Mouse (Mus musculus) MEL (cell line): ENCODE results near the gene Shroom1. TPM values are rescaled to one million over a fixed set of nuclear protein-coding genes. Genes with fewer than 3 reads are reported as not detected.
A peak's percentile ranks its signal among the peaks of the same experiment; 100 is the strongest.

Experiments
- DNase-seq: peaks from one replicate; pipeline ENCODE4 v3.0.0; 2011; ENCODE audit warnings: low read depth, low spot score
- H3K27ac ChIP-seq: 2 replicates; pipeline ENCODE4 v1.5.1; 2012; ENCODE audit warnings: low read depth, mild to moderate bottlenecking, control low read depth, low read length, moderate library complexity; ENCODE audit not compliant: control insufficient read depth
- H3K27me3 ChIP-seq, 2 experiments: fragments of 150-350 bp in 1 of 2; sonication (generic) in 1 of 2; 2 replicates each; pipeline ENCODE4 v1.6.1; 2012; ENCODE audit warnings: low read length in 2 of 2, mild to moderate bottlenecking in 2 of 2, improper control_type of control experiment in 1 of 2, moderate library complexity in 1 of 2; ENCODE audit not compliant: insufficient read depth in 2 of 2, control insufficient read depth in 1 of 2
- H3K36me3 ChIP-seq, 2 experiments: 2 replicates each; pipeline ENCODE4 v1.6.1; 2012 to 2014; ENCODE audit warnings: low read length in 2 of 2, improper control_type of control experiment in 1 of 2, inconsistent platforms in 1 of 2, mild to moderate bottlenecking in 1 of 2; ENCODE audit not compliant: insufficient read depth in 2 of 2, control insufficient read depth in 1 of 2
- H3K4me1 ChIP-seq, 2 experiments: fragments of 150-350 bp in 1 of 2; sonication (generic) in 1 of 2; 2 replicates each; pipeline ENCODE4 v1.6.1; 2012; ENCODE audit warnings: low read length in 2 of 2, improper control_type of control experiment in 1 of 2, mild to moderate bottlenecking in 1 of 2; ENCODE audit not compliant: insufficient read depth in 2 of 2, control insufficient read depth in 1 of 2
- H3K4me3 ChIP-seq, 2 experiments: fragments of 150-350 bp in 1 of 2; sonication (generic) in 1 of 2; 2 replicates each; pipeline ENCODE4 v1.5.1; 2012; ENCODE audit warnings: low read depth in 2 of 2, low read length in 2 of 2, mild to moderate bottlenecking in 2 of 2, moderate library complexity in 2 of 2, control low read depth in 1 of 2, improper control_type of control experiment in 1 of 2; ENCODE audit not compliant: control insufficient read depth in 1 of 2, insufficient read depth in 1 of 2
- H3K79me2 ChIP-seq: 2 replicates; pipeline ENCODE4 v1.6.1; 2012; ENCODE audit warnings: mild to moderate bottlenecking, low read length, moderate library complexity; ENCODE audit not compliant: control insufficient read depth, poor library complexity, insufficient read depth
- H3K9ac ChIP-seq: 2 replicates; pipeline ENCODE4 v1.6.1; 2012; ENCODE audit warnings: low read depth, mild to moderate bottlenecking, control low read depth, low read length, moderate library complexity; ENCODE audit not compliant: control insufficient read depth, poor library complexity, severe bottlenecking
- H3K9me3 ChIP-seq: fragments of 150-350 bp; sonication (generic); replicated peaks from 2 replicates; pipeline ENCODE4 v1.6.1; 2012; ENCODE audit warnings: mild to moderate bottlenecking, low read length, improper control_type of control experiment, moderate library complexity; ENCODE audit not compliant: insufficient read depth
- BHLHE40 ChIP-seq: IDR thresholded peaks from 2 replicates; pipeline ENCODE4 v1.6.1; 2012; ENCODE audit warnings: low read depth, mild to moderate bottlenecking, inconsistent platforms, low read length, improper control_type of control experiment, borderline replicate concordance
- EP300 ChIP-seq, 2 experiments: IDR thresholded peaks; 2 replicates each; pipeline ENCODE4 v1.6.1; 2011; ENCODE audit warnings: improper control_type of control experiment in 2 of 2, low read length in 2 of 2, low read depth in 1 of 2, mild to moderate bottlenecking in 1 of 2
- GABPA ChIP-seq: IDR thresholded peaks from 2 replicates; pipeline ENCODE4 v1.6.1; 2012; ENCODE audit warnings: low read depth, mild to moderate bottlenecking, inconsistent platforms, low read length, improper control_type of control experiment, moderate library complexity
- GATA1 ChIP-seq: IDR thresholded peaks from 2 replicates; pipeline ENCODE4 v1.6.1; 2011; ENCODE audit warnings: low read depth, low read length, improper control_type of control experiment
- MEF2A ChIP-seq: IDR thresholded peaks from 2 replicates; pipeline ENCODE4 v1.6.1; 2014; ENCODE audit warnings: low read depth, mild to moderate bottlenecking, inconsistent platforms, low read length, improper control_type of control experiment; ENCODE audit not compliant: poor library complexity, insufficient replicate concordance, severe bottlenecking; ENCODE audit errors: extremely low read depth
- MXI1 ChIP-seq: IDR thresholded peaks from 2 replicates; pipeline ENCODE4 v1.6.1; 2011; ENCODE audit warnings: mild to moderate bottlenecking, low read depth, low read length, improper control_type of control experiment
- MYC ChIP-seq: IDR thresholded peaks from 2 replicates; pipeline ENCODE4 v1.6.1; 2011; ENCODE audit warnings: low read depth, mild to moderate bottlenecking, low read length, improper control_type of control experiment, moderate library complexity
- NRF1 ChIP-seq: IDR thresholded peaks from 2 replicates; pipeline ENCODE4 v1.6.1; 2014; ENCODE audit warnings: low read depth, mild to moderate bottlenecking, inconsistent platforms, low read length, improper control_type of control experiment, moderate library complexity; ENCODE audit not compliant: poor library complexity, insufficient read depth, severe bottlenecking
- POLR2A ChIP-seq, 2 experiments: IDR thresholded peaks; 2 replicates each; pipeline ENCODE4 v1.6.1; 2011 to 2012; ENCODE audit warnings: low read length in 2 of 2, mild to moderate bottlenecking in 2 of 2, control low read depth in 1 of 2, improper control_type of control experiment in 1 of 2, low read depth in 1 of 2, moderate library complexity in 1 of 2; ENCODE audit not compliant: control insufficient read depth in 1 of 2, insufficient read depth in 1 of 2, poor library complexity in 1 of 2
- RCOR1 ChIP-seq: IDR thresholded peaks from 2 replicates; pipeline ENCODE4 v1.6.1; 2012; ENCODE audit warnings: low read depth, mild to moderate bottlenecking, inconsistent platforms, low read length, improper control_type of control experiment
- TAL1 ChIP-seq: IDR thresholded peaks from 2 replicates; pipeline ENCODE4 v1.6.1; 2012; ENCODE audit warnings: mild to moderate bottlenecking, inconsistent platforms, low read length, moderate library complexity, mixed read lengths
- TCF12 ChIP-seq: IDR thresholded peaks from 2 replicates; pipeline ENCODE4 v1.6.1; 2014; ENCODE audit warnings: low read depth, mild to moderate bottlenecking, inconsistent platforms, low read length, improper control_type of control experiment, moderate library complexity
- ZC3H11A ChIP-seq: IDR thresholded peaks from 2 replicates; pipeline ENCODE4 v1.6.1; 2012; ENCODE audit warnings: low read depth, mild to moderate bottlenecking, inconsistent platforms, low read length, improper control_type of control experiment
- ZMIZ1 ChIP-seq: IDR thresholded peaks from 2 replicates; pipeline ENCODE4 v1.6.1; 2012; ENCODE audit warnings: low read depth, mild to moderate bottlenecking, inconsistent platforms, low read length, improper control_type of control experiment, moderate library complexity
- polyA plus RNA-seq, 2 experiments: library from polyadenylated mRNA; stranded (reverse) in 1 of 2; unstranded in 1 of 2; fragments of >175 nt in 1 of 2; fragments of >200 nt in 1 of 2; gene quantifications; 2 replicates each; pipeline versions ENCODE4 v1.2.1 to v1.2.4; 2012; ENCODE audit warnings: low replicate concordance in 2 of 2, low read depth in 1 of 2; ENCODE audit not compliant: insufficient read length in 2 of 2, insufficient read depth in 1 of 2, missing spikeins in 1 of 2
- total RNA-seq: library from RNA; depleted of rRNA; stranded (reverse); fragments of 300-350 nt; gene quantifications from 2 replicates; pipeline ENCODE4 v1.2.3, GENCODE M21; 2012

Gene Shroom1
- total and polyA plus RNA-seq, 3 experiments: 0.19 TPM; not detected in 2

DNA sequence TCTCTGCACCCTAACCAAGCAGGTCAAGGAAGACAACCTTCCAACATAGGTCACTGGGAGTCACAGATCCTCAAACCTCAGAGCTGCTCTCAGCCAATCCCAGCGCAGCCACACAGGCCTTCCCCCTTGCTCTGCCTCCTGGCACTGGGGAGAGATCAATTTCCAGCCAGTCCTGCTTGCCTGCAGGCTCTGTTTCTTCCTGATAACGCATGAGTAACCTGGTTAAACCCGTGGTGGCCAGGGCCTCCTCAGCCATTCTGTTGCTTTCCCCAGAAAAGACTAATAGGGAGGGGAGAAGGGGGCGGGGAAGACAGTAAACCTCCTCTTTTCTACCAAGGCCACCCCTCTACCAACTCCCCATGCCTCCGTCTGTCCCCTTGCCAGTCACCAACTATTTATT, 4.7 kb downstream of the Shroom1 start:
- DNase-seq: peak; percentile 84
- H3K4me3 ChIP-seq: no peak overlapping the region
- no peak for TF ChIP-seq MXI1
- peak; percentile 53 for TF ChIP-seq TCF12
- no peak for TF ChIP-seq GABPA
- TF ChIP-seq POLR2A (IDR thresholded peaks at IDR 0.05; ENCODE audit: control insufficient read depth in 1 of 2, insufficient read depth in 1 of 2, low read depth in 1 of 2, low read length in 2 of 2, poor library complexity in 1 of 2): no peak
- TF ChIP-seq NRF1: peak; percentile 20; the same call in 1 of the 2 replicates
- TF ChIP-seq MYC: 0 out of 2 replicates have a peak, but pooled peaks have one; percentile 39
- peak; percentile 57 to 68 for TF ChIP-seq EP300 (IDR thresholded peaks at IDR 0.05; ENCODE audit: low read depth in 1 of 2, low read length in 2 of 2)
- no peak for TF ChIP-seq ZMIZ1
- no peak for TF ChIP-seq BHLHE40
- TF ChIP-seq ZC3H11A: no peak
- peak; percentile 55 for TF ChIP-seq RCOR1
- TF ChIP-seq GATA1: peak; percentile 55; the same call in 1 of the 2 replicates
- peak; percentile 87 for TF ChIP-seq TAL1
- TF ChIP-seq, all 39 proteins: peak for 7
- Histone ChIP-seq H3K9me3 (no peaks in the 10 kb centered on the region), H3K4me1 (peaks cover 6 to 16% of the 10 kb centered on the region in 2 experiments; a peak in 3 of 4 replicates), H3K36me3 (peaks cover 0 to 8% of the 10 kb centered on the region in 2 experiments; a peak in 1 of 4 replicates), H3K9ac (no peak overlapping the region), H3K79me2 (no peaks in the 10 kb centered on the region), H3K27me3 (peaks cover under 1 to 6% of the 10 kb centered on the region in 2 experiments), H3K27ac (no peak overlapping the region)

DNA sequence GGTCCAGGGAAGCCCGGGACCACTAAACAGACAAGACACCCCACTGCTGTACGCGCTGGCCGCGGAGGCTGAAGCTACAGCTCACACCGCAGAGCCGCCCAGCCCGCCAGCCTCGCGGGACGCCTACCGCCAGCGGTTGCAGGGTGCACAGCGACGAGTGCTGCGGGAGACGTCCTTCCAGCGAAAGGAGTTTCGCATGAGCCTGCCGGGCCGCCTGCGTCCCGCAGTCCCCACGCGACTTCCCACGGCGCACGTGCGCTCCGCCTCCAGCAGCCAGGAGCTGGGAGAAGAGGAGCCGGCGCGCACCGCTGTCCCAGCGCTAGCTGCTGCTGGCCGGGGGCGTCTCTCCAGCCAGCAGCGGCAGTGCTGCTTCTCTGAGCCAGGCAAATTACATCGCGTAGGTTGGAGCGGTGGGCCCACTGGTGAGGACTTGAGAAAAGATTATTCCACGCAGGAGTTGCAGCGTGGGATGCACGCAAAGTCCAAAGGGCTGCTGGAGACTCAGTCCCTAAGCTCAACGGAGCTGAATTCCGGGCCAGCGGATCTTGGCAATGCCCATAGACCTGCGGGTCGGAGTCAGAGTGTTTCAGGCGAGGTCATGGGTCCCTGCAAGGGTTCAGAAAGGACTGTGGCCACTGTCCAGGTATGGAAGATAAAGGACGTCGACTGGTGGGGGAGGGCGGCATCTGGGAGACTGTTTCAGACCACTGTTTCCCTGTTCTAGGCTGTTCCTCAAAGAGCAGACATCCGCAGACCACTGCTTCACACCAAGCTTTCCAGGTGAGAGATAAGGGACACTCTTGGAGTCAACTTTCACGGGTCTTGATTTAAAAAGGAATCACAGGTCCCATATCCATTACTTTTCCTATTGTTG, 6.8 kb downstream of the Shroom1 start:
- H3K9ac ChIP-seq: no peak overlapping the region
- no peak for DNase-seq
- no peaks in the 10 kb centered on the region for H3K9me3 ChIP-seq
- H3K79me2 ChIP-seq: no peaks in the 10 kb centered on the region
- peaks cover 6 to 16% of the 10 kb centered on the region in 2 experiments; a peak in 3 of 4 replicates for H3K4me1 ChIP-seq
- H3K4me3 ChIP-seq: no peak overlapping the region
- no peaks in the 10 kb centered on the region for H3K27me3 ChIP-seq
- no peak for TF ChIP-seq MEF2A
- H3K27ac ChIP-seq: no peak overlapping the region
- H3K36me3 ChIP-seq: peaks cover 0 to 8% of the 10 kb centered on the region in 2 experiments; a peak in 1 of 4 replicates
